Mouse (Mus musculus) right cerebral cortex, postnatal 36 days (tissue): ENCODE measurements around the gene Gpr68.

Experiments used
- DNase-seq, 2 experiments: peaks; one replicate each; pipeline ENCODE4 v3.0.0; 2022; ENCODE audit warnings: low spot score in 2 of 2, mixed read lengths in 1 of 2

Gpr68 gene

GRCm38 (mm10) chr12:100831629-100832325, 76.2 kb downstream of the Gpr68 start:
- no peak for DNase-seq

- DNase-seq: no peak
Observed at GRCm38 (mm10) chr12:100831021-100831420, 77.0 kb downstream of the Gpr68 start.
